Mouse (Mus musculus) cerebellum, adult (tissue): ENCODE measurements at regions not wholly inside any gene's neighbourhood (a gene's known extent, or its start where the extent isn't known, plus 50 kb on each side); places are given as distances from the start of the nearest gene placed in this dataset.
"Not testable (repeated sequence)": the region's sequence is repeated elsewhere in the genome, so short reads cannot be mapped to it uniquely, and the experiment has no call there.

Experiments used
- ATAC-seq: cut with Nextera tagmentation; 2 replicates; pipeline ENCODE4 v1.9.2; 2017; ENCODE audit warnings: mild to moderate bottlenecking, moderate library complexity, mixed read lengths; ENCODE audit not compliant: insufficient number of reproducible peaks, low FRiP score, low TSS enrichment

DNA sequence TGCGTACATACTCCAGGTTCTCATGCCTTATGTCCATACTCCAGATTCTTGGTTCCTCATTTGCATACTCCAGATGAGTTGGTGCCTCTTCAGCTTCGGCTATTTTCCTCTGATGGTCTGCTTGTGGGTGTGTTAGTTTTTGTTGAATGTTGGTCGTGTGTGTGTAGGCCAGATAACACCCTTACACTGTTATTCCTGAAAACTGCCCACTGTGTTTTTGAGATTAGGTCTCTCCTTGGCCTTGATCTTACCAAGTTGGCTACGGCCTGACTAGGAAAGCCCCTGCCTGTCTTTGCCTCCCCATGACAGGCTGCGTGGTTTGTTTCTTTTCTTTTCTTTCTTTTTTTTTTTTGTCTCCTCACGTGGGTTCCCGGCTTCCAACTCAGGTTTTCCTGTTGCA is 95.4 kb upstream of the Mrps10 start:
- no peak for ATAC-seq

DNA sequence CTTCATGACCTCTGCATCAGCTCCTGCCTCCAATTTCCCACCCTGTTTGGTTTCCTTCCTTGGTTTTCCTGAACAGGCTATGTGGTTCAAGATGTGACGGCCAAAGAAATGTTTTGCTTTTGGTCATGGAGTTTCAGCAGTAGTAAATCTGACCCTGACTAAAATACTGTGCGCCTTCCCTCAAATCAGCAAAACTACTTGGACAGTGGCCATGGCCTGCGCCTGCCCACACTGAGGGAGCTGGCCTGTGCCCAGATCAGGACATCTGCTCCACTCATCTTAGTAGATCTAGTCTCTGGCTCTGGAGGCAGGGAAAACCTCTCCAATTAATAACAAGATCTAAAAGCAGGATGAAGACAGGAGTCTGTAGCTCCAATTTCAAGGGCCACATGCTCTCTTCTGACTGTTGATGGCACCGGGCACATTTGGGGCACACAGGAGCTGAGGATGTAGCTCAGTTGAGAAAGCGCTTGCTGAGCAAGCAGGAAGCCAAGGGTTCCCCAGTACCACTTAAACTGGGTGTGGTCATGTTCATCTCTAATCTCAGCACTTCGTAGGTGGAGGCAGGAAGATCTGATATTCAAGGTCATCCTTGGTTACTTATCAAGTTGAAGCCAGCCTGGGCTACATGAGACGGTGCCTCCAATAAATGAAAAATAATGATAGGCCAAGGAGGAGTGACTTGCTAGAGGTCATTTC is 96.6 kb upstream of the Mrps10 start:
- peak; percentile 53 for ATAC-seq

DNA sequence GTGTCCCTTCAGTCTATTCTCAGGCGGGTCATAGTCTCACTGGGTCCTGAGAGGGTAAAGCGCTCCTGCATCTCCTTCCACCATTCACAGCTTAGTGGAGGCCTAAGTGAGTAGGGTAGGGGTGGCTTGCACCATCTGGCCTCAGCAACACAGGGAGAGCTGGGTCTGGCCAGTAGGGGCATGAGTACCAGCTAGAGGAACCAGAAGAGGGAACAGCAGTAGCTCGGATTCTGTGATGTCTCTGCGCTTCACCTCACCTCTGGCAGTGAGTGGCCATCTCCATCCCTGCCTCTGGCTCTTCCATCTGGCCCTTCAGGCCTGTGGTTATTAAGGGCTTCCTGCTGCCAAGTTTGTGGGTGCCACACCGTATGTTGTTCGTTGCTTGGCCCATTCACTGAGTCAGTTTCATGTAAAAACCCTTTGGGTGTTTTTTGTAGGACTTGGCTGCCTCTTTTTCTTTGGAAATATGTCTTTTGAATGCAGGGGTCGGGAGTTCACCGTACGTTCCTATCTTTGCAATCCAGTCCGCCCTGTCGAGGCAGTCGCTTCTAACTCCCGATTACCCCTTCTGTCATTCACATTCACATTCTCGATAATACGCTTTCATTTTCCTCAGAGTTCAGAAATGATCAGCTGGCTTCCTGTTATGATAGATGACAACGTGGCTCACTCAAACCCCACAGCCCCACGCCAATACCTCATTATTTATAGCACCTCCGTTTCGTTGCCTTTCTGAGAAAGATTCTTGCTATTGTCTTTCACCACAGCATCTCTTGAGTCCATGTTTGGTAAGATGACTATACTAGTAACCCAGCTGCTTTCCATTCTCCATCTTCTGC is 99.4 kb upstream of the Mrps10 start:
- no peak for ATAC-seq

DNA sequence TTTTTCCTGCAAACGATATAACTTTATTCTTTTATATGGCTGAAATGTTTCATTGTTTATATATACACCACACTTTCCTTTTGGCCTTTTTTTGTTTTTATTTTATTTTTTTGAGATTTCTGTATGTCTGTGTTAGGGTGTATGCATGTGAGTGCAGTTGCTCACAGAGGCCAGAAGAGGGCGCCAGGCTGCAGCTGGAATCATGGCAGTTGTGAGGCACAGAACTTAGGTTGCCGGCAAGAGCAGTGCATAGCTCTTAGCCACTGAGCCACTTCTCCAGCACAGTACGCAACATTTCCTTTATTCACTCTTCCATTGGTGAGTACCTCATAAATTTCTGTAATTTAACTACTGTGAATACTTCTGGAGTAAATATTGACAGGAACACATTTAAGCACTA is 100.8 kb upstream of the Mrps10 start:
- no peak for ATAC-seq

DNA sequence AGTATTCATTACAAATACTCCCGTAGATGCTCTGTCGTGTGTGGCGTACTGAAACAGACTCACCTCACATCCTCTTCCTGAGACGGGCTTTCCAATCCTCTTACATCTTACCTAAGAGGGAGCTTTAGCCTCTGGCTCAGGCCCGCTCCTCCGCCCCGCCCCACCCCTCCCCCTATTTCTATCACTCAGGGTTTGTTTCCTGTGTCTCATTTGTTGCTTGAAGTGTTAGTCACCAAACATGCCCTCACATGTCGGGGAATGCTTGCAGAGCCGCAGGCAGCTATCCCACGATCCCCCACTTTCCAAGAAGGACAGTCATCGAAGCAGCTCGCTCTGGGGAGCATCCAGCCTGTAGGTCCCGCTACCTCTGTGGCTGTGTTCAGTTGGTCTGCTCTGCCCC is 101.6 kb upstream of the Mrps10 start:
- ATAC-seq = no peak

DNA sequence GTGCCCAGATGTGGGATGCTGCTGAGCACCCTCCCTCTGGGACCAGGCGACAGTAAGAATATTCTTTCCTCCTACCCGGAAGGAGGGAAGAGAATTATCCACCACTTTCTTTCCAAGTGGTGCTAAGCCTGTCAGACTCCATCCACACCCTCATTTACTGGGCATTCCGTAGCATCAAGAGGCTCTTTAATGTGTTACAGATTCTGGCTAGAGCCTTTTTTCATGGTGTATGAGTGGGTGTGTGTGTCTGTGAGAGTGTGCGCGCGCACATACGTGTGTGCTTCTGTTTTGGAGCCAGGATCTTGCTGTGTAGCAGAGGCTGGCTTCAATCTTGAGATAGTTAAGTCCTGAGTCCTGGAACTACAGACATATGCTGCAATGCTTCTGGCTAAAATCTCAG is 102.4 kb upstream of the Mrps10 start:
- no peak for ATAC-seq

DNA sequence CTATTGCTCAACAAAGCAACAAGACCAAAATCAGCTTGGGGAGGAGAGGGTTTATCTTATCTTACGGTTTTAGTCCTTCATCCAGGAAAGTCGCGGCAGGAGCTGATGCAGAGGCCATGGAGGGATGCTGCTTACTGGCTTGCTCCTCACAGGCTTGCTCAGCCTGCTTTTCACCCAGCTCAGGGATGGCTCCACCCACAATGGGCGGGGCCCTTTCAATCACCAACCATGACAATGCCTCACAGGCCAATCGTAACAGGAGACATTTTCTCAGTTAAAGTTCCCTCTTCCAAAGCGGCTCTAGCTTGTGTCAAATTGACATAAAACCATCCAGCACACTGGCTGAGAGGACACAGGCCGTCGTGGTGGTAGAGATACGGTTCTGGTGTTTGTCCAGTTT is 105.7 kb upstream of the Mrps10 start:
- ATAC-seq = no peak

DNA sequence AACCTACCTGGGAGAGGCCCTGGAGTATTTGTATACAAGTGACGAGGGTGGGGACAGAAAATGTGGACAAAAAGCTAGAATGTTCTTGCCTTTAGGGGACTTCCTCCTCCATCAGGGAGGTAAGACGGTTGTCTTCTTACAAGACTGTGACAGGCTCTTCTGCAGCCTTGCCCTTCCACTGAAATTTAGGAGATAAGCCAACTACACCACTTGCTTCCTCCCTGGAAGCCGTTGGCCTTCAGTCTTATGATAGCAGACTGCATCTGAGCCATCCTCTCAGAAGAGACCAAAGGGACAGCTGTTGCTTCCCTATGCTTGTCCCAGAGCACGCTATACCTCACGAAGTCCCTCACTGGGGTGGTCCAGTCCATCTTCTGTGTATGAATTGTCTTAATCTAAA is 106.5 kb upstream of the Mrps10 start:
- no peak for ATAC-seq

DNA sequence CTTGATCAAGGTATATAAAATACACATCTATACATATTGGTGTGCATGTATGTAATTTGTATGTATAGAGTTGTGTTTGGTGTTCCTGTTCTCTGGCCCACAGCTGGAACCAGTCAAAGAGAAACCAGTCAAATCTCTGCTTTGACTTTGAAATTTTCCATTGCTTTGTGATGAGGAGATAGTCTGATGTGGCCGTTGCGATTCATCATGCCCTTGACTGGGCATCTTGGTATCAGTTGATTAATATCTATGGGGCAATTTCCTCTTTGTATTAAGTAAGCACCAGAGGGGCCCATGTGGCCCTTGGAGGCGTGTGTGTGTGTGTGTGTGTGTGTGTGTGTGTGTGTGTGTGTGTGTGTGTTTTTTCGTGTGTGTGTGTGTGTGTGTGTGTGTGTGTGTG is 107.7 kb upstream of the Mrps10 start:
- no peak for ATAC-seq

DNA sequence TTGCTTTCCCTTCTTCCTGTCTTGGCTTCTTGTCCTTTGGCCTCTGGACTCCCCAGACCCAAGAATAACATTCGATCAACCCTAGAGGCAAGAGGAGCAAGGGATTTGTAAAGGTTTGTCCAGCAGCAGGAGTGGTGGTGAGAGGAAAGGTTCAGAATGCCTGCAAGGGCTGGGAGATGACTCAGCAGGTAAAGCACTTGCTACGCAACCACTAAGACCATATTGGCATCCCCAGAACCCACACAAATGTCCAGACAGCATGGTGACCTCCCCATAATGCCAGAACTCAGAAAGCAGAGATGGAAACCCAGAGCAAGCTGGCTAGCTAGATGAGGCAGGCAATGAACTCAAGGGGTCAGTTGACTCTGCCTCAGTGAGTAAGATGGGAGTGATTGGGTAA is 110.4 kb upstream of the Mrps10 start:
- ATAC-seq = no peak

DNA sequence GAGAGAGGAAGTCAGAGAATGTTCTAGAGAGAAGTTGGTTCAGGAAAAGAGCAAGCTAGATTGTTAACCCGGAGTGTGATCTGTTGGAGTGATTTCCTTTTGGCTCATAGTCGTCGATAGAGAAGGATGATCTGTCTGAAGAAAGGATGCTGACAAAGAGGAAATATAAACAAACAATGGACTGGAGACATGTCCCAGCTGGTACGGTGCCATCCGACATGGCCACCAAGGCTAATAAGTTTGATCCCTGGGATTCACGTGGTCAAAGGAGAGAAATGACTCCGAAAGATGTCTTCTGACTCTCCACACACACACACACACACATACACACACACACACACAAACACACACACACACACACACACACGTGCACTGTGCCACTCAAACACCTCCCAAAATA is 113.5 kb upstream of the Mrps10 start:
- no peak for ATAC-seq

DNA sequence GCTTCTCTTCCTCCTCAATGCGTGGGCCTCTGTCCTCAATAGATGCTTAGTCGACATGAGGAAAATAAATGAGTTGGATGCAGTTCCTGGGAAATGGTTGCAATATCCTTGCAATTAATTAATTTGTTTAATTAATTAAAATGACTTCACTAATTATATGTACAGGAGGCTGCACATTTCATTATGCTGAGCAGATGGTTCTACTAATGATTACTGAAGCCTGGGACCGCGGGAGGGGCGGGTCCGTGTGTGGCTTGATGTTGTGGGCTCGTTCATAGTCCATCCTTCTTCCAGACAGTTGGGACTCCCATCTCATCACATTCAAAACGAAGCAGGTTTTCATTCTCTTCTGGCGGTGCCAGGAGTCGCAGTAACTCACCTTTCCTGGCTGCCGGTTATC is 114.7 kb upstream of the Mrps10 start:
- ATAC-seq = no peak

DNA sequence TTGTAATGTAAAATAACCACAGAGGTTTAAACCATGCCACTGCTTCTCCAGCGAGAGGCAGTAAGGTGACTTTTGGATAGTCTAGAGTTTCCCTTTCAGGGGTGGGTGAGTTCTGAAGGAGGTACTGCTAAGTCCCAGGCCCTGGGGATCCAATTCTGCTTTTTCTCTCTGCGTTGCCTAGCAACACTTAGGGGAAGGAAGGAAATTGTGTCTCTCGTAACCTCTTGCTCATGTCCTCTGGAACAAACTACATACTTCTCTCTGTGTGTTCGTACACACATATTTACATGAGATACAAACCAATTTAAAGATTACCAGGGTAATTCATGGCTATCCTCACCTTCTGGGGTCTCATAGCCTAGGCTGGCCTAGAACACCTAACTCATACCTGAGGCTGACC is 118.7 kb upstream of the Mrps10 start:
- no peak for ATAC-seq

DNA sequence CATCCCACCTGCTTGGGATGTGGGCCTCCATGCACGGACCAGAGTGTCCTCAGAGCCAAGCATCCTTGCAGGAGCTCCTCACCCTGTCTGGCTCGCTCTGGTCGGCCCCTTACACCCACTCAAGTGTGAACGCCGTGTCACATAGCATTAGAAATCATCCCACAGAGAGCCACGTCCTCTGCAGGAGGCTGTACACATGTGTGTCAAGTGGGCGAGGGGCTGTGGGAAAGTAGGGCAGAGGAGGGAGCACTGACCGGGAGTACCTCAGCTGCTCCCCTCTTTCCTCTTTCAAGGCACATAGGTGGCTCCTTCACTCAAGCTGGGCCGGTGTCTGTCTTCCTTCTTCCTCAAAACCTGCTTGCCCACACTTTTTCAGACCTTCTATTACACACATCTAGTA is 119.5 kb upstream of the Mrps10 start:
- ATAC-seq = no peak

DNA sequence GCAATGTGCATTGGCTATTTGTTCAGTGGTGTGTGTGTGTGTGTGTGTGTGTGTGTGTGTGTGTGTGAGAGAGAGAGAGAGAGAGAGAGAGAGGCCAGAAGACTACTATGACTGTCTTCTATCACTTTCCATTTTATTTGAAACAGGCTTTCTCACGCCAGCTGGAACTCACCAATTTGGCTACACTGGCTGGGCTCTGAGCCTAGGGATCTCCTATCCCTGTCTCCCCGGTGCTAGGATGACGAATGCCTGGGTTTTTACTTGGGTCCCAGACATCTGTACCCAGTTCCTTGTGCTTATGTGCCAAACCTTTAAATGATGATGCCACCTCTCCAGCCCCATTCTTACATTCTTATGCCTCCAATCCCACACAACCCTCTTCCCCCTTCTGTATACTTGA is 120.6 kb upstream of the Mrps10 start:
- ATAC-seq = no peak

DNA sequence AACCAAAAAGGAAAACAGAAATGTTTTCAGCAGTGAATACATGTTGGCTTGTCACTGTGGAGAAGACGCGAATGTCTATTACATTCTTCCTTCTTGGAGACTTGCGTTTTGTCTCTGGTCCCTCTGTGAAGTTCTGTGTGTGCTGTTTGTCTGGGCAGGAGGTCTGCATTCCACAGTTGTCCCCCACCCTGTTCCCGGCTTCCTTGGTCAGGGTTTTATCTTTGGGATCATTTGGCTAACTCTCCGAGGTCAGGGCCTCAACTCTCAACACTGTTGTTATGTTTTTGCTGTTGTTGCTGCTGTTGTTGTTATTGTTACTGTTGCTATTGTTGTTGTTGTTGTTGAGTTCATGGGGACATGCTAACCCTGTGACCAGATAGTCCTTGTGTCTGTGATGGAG is 121.2 kb upstream of the Mrps10 start:
- ATAC-seq = no peak

DNA sequence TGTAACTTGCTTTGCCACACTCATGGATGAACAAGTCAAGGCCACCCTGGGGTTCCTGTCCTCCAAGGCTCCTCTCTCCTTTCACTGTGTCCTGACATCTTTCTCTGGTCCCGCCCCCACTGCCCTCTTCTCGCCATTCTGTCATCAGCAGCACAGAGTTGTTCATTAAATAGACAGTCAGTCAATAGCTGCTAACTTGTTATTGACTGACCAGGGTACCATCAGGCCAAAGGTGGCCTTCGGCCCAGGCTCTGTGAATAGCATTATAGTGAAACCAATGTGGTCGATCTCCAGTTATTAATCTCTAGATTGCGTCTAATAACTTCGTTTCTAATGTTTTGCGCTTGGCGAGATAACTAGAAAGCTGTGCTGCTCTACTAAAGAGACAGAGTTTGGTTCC is 122.1 kb upstream of the Mrps10 start:
- no peak for ATAC-seq

DNA sequence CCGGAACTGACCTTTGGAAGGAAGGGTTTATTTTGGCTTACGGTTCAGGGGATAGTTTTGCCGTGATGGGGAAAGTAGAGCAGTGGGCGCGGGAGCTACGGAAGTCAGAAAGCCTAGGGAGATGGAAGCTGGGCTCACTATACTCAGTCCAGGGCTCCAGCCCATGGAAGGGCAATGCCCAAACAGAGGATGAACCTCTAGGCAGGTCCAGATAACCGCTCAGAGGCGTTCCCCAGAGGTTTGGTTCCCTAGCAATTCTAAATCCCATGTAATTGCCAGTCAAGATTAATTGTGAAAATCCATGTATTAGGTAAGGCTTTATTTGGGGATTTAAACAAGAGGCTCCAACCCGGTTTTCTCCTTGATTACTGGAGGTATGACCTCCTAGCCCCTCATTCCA is 123.1 kb upstream of the Mrps10 start:
- no peak for ATAC-seq

DNA sequence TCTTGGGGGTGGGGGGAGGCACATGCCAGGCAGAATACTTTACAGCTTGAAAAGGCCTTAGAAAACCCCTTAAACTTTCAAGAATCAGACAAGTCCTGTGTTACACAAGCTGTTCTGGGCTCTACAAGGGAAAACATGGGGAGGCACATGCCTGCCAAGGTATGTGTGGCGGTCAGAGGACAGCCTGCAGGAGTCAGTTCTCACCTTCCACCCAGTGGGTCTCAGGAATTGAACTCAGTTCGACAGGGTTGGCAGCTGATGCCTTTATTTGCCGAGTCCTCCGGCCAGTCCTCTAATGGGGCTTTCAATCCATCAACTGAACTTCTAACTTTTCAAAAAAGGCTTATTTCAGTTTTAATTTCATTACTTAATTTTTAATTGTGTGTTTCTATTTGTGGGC is 129.6 kb upstream of the Mrps10 start:
- no peak for ATAC-seq

DNA sequence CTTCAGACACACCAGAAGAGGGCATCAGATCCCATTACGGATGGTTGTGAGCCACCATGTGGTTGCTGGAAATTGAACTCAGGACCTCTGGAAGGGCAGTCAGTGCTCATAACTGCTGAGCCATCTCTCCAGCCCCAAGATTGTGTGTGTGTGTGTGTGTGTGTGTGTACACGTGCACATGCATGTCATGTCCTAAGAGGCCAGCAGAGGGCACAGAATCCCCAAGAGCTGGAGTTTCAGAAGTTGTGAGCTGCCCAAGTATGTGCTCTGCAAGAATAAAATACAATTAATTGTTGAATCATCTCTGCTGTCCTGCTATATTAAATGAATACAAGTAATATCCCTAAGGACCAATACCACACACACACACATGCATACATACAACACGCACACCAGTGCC is 130.8 kb upstream of the Mrps10 start:
- ATAC-seq = not testable (repeated sequence)

DNA sequence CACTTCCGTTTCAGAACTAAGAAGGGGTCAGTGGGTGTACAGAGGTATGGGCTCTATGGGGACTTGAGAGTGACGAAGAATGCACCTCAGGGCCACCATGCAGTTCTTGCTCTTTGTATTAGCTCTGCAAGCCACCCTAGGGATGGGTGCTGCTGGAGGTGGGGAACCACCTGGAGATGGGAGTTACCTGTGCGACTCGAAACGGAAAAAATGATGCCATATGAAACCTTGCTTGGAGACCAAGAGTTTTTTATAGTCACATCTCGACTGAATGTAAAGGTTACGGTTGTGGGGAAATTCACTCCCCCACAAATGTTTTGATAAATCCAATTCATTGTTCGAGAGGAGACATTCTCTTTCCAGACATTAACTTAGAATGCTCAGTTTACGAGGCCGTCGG is 134.3 kb upstream of the Mrps10 start:
- ATAC-seq = no peak

DNA sequence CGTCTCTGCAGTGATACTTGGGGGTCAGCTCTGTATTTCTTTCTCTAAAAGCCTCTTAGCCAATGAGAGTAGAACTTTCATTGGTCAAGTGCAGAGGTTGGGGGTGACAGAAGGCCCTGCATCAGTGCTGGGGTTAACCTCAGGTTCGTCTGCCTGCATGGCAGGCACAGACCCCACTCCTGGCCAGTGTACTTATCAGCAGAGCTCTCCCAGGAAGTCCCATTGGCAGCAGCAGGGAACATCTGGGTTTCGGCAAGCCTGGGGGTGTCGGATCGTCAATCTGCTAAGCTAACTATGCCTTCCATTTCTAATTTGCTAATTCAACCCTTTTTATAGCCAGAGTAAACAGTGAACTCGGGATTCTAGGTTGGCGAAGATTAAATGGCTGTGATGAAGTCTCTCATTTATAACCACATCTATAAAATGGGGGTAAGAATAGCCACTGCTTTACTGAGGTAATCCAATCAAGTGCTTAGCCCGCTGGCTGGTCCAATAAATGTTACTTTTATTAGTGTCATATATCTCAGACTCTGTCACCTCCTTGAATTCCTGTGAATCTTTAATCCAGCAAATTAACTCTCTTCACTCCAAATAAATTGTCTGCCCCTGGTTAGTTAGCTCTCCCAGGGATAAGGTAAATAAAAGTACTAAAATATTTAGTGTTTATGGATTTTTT is 135.5 kb upstream of the Mrps10 start:
- ATAC-seq = no peak
